Mouse (Mus musculus) E14TG2a.4 (cell line): ENCODE data around the gene Mks1.
"Not testable (repeated sequence)": the region's sequence is repeated elsewhere in the genome, so short reads cannot be mapped to it uniquely, and the experiment has no call there.

ENCODE experiments used
- H3K27me3 ChIP-seq: 2 replicates; pipeline ENCODE4 v1.6.1; 2014; ENCODE audit warnings: low read length, control low read depth; ENCODE audit not compliant: insufficient read depth
- H3K36me3 ChIP-seq: 2 replicates; pipeline ENCODE4 v1.6.1; 2014; ENCODE audit warnings: low read length, control low read depth; ENCODE audit not compliant: insufficient read depth
- H3K4me1 ChIP-seq: replicated peaks from 2 replicates; pipeline ENCODE4 v1.6.1; 2014; ENCODE audit warnings: low read depth, low read length, control low read depth
- H3K4me3 ChIP-seq: replicated peaks from 2 replicates; pipeline ENCODE4 v1.5.1; 2014; ENCODE audit warnings: mild to moderate bottlenecking, low read length
- H3K9me3 ChIP-seq: 2 replicates; pipeline ENCODE4 v1.6.1; 2014; ENCODE audit warnings: low read length, control low read depth
- CTCF ChIP-seq: conservative IDR thresholded peaks from 2 replicates; pipeline ENCODE4 v1.5.1; 2014; ENCODE audit warnings: low read length
- NANOG ChIP-seq: IDR thresholded peaks from 2 replicates; pipeline ENCODE4 v1.6.1; 2014; ENCODE audit warnings: borderline replicate concordance, low read length, mixed read lengths
- POU5F1 ChIP-seq: IDR thresholded peaks from 2 replicates; pipeline ENCODE4 v1.6.1; 2014; ENCODE audit warnings: low read length, borderline replicate concordance

The Mks1 gene

DNA sequence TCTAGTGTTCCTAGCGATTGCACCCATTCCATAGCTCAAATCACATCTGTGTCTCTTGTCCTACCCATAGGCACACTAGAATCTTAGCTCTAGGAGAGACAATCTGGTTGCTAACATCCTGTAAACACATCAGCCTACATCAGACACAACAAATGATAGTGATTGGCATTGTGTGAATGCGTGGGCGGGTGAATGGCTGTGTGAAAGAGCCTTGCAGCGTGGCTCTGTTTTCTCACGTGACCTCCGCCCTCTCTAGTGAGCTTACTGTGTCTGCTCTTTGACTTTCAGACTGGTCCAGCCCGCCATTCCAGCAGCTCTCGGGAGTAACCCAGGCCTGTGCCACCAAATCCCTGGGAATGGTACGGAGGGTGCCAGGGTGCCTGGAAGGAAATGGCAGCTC lies 7.4 kb downstream of the Mks1 start:
- H3K4me3 ChIP-seq: no peak overlapping the region
- TF ChIP-seq CTCF (no peak), NANOG (peak; percentile 8; the same call in 1 of the 2 replicates)
- no peaks in the 10 kb centered on the region for H3K9me3 ChIP-seq
- H3K4me1 ChIP-seq: peaks cover 52% of the 10 kb centered on the region
- H3K27me3 ChIP-seq: no peaks in the 10 kb centered on the region; the same call in 1 of the 2 replicates
- peaks cover 90% of the 10 kb centered on the region for H3K36me3 ChIP-seq

DNA sequence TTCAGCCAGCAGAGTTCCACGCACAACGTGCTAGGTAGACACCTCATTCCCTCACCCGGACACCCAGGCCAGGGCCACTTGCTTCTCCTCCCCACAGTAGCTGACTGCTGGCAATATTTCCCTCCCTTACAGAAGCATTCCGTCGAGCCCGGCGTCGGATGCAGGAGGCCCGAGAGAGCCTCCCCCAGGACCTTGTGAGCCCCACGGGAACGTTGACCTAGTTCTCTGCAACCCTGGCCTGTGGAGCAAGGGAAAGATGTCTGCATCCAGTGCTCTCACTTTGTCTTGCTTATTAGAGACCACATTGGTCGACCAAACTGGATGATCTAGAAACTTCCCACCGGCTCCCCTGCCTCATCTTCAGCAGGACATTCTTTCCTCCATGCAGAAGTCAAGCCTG lies 9.8 kb downstream of the Mks1 start:
- no peak for TF ChIP-seq POU5F1
- no peak for TF ChIP-seq NANOG
- TF ChIP-seq CTCF: no peak
- Histone ChIP-seq H3K27me3 (peaks cover under 1% of the 10 kb centered on the region; the same call in 1 of the 2 replicates), H3K4me3 (no peak overlapping the region)

DNA sequence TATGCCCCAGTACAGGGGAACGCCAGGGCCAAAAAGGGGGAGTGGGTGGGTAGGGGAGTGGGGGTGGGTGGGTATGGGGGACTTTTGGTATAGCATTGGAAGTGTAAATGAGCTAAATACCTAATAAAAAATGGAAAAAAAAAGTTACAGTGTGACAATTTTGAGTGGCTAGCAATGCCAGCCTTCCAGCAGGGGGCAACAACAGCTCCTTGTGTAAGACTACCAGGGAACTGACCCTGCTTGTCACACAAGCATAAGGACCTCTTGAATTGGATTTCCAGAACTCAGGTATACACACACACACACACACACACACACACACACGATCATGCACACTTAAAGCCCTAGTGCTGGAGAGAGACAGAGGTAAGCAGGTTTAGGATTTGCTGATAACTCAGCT lies 13.9 kb downstream of the Mks1 start:
- H3K4me1 ChIP-seq: peaks cover 62% of the 10 kb centered on the region
- H3K27me3 ChIP-seq: peaks cover 20% of the 10 kb centered on the region
- peaks cover 28% of the 10 kb centered on the region for H3K36me3 ChIP-seq
- H3K4me3 ChIP-seq, H3K9me3 ChIP-seq: not testable (repeated sequence)

More for the DNA sequence above, 9.8 kb downstream of the Mks1 start:
- Histone ChIP-seq H3K4me1 (peaks cover 45% of the 10 kb centered on the region), H3K9me3 (no peaks in the 10 kb centered on the region), H3K36me3 (peaks cover 67% of the 10 kb centered on the region)

DNA sequence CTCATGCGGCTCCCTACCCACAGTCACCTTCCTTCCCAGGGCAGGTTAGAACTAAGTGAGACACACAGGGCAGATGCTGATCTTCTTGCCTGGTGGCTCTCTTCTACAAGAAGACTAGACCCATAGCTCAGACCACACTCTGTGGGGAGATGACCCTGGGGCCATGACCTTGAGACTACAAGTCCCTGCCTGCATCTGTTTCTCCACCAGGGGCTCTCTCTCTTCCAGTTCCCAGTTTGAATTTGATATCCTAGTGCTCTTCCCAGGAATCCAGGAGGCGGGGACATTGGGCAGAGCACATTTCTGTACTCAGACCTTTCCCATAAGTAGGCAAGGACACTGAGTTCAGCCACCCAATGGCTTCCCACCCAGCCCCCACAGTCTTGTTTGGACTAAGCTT lies 17.1 kb downstream of the Mks1 start:
- Histone ChIP-seq H3K4me3 (no peak overlapping the region), H3K4me1 (peaks cover 38% of the 10 kb centered on the region), H3K9me3 (no peaks in the 10 kb centered on the region), H3K27me3 (peaks cover 36% of the 10 kb centered on the region), H3K36me3 (no peaks in the 10 kb centered on the region; the same call in 1 of the 2 replicates)
- no peak for TF ChIP-seq POU5F1
- 0 out of 2 replicates have a peak, but pooled peaks have one; percentile 12 for TF ChIP-seq CTCF
- no peak for TF ChIP-seq NANOG

DNA sequence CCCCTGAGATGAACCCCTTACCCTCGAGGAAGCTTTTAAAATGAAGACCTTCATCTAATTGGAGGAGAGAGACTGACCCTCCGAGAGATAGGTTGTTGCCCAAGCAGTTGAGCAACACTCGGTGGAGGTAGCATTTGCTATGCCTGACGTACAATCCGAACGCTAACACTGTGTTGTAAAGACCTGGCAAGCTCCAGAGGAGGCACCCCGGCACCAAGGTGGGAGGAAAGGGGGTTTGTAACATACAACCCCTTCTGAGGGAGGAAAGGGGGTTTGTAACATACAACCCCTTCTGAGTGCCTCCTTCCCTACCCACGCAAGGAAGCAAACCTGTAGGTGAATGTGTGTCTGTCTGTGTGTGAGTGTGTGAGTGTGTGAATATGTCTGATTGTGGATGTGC lies 18.8 kb downstream of the Mks1 start:
- no peaks in the 10 kb centered on the region for H3K36me3 ChIP-seq
- H3K4me3 ChIP-seq: peak overlapping the region; percentile 35; the same call in 1 of the 2 replicates
- peaks cover 38% of the 10 kb centered on the region for H3K4me1 ChIP-seq
- H3K9me3 ChIP-seq: no peaks in the 10 kb centered on the region
- TF ChIP-seq NANOG (no peak), POU5F1 (no peak), CTCF (no peak)
- peaks cover 52% of the 10 kb centered on the region for H3K27me3 ChIP-seq

DNA sequence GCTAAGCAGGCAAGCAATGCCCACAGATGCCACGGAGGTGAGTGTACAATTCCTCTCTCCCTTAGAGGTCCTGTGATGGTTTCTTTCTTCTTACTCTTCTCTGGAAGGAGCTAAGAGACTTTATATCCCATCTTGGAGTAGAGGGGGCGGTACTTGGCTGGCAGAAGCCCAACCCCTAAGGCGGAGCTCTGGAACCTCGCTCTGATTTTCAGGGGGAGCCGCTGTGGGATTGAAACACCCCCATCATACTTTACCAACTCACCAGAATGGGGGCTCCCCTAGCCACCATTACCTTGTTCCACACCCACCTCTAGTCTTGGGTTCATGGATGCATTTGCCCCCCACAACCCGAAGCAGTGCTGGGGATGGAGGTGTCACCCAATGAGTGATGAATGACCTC lies 22.4 kb downstream of the Mks1 start, which contains the start of gene Epx:
Gene Epx, minus strand, starts transcription at position 101 of the 400 bp plus-strand sequence.
- TF ChIP-seq POU5F1 (no peak), CTCF (no peak), NANOG (no peak)
- peaks cover 20% of the 10 kb centered on the region for H3K4me1 ChIP-seq
- no peaks in the 10 kb centered on the region for H3K9me3 ChIP-seq
- H3K36me3 ChIP-seq: no peaks in the 10 kb centered on the region
- H3K27me3 ChIP-seq: peaks cover 54% of the 10 kb centered on the region
- no peak within 1 kb of the TSS for H3K4me3 ChIP-seq

DNA sequence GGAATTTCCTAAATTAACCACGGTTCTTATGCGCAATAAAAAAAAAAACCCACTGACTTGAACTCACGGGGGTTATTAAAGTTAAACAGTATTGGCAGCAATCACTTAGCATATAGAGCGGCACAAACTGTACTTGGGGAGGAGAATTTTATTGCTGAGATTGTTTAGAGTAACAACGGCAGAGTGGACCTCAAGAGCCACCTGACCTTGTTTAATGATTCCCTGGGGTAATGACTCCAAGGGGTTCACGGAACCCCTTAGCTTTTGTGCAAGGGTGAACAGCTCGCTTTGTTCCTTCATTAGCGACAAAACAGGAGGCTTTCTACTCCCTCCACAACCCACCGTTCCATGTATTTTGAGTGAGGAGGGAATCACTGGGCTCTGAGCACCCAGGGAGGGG lies 26.8 kb downstream of the Mks1 start:
- no peak for TF ChIP-seq CTCF
- H3K9me3 ChIP-seq: no peaks in the 10 kb centered on the region

DNA sequence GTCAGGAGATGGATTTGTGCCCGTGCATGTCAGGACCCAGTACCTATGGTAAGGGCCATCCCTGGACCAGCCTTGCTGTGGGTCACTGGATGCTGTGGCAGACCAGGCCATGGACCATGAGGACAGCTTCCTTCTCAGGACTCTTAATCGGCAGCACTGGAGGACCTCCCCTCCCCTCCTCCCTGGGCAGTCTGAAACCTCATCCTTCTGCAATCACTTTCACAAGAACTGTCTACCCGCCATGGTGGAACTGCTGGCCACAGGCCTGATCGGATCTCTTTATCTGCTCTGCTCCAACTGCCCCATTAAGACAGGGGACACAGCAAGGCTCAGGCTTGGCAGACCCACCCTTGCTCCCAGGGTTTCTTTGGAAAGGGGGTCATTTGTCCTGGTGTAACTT lies 28.7 kb downstream of the Mks1 start:
- H3K4me1 ChIP-seq: peaks cover 12% of the 10 kb centered on the region
- peaks cover 25% of the 10 kb centered on the region for H3K27me3 ChIP-seq
- H3K9me3 ChIP-seq: no peaks in the 10 kb centered on the region
- no peaks in the 10 kb centered on the region for H3K36me3 ChIP-seq
- no peak overlapping the region for H3K4me3 ChIP-seq
- TF ChIP-seq POU5F1 (no peak), NANOG (no peak), CTCF (no peak)

More for the DNA sequence above, 26.8 kb downstream of the Mks1 start:
- peaks cover 12% of the 10 kb centered on the region for H3K4me1 ChIP-seq
- peaks cover 40% of the 10 kb centered on the region for H3K27me3 ChIP-seq
- no peak overlapping the region for H3K4me3 ChIP-seq
- H3K36me3 ChIP-seq: no peaks in the 10 kb centered on the region

DNA sequence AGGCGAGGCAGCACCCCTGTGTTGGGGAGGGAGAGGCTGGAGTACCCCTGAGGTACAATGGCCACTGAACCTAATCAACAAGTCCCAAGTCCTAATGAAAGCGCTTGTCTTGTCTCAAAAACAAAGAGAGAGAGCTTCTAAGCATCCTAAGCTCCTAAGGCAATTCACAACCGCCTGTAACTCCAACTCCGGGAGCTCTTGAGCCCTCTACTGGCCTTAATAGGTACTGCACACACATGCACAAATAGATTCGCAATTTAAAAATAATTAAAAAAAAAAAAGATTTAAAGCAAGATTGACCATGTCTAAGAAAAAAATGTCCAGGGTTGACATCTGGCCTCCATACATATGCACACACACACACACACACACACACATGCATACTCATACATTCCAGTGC lies 30.5 kb downstream of the Mks1 start:
- H3K36me3 ChIP-seq: no peaks in the 10 kb centered on the region
- peaks cover 14% of the 10 kb centered on the region; the same call in 1 of the 2 replicates for H3K27me3 ChIP-seq
- TF ChIP-seq CTCF (peak; percentile 91), POU5F1 (no peak), NANOG (no peak)
- H3K4me1 ChIP-seq: peaks cover 12% of the 10 kb centered on the region
- H3K4me3 ChIP-seq: no peak overlapping the region
- H3K9me3 ChIP-seq: no peaks in the 10 kb centered on the region
